Comparison of ENCODE assay signal across 15 mouse cellular contexts in the genomic region with DNA sequence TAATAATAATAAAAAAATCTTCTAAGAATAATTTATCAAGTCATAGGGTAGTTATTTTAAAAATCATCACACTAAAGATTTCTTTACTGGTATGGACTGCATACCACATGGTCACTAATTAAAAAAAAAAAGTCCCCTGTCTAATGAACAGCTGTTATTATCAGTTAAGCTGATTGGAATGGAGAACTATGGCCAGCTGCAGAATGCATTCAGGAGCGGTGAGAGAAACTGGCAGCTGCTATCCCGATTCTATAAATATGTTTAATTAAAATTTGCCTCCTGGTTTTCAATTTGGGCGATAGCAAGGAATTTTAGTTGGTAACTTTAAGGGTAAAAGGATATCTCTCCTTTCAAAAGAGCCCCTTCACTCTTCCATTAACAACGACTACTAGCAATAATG.
"Had no signal": no experiment of that assay in that cellular context is flagged by ENCODE, and none has a peak within 500 bp of the region (broad histone marks: within the 10 kb centered on the region; RNA-seq: fewer than 3 reads in every experiment).

No protein-coding gene starts in this region.

- H3K36me3 ChIP-seq: midbrain, embryonic 13.5 days; midbrain, embryonic 15.5 days; neural tube, embryonic 12.5 days had no signal

- H3K27me3 ChIP-seq: midbrain, embryonic 13.5 days; midbrain, embryonic 15.5 days; neural tube, embryonic 12.5 days had no signal

- H3K4me3 ChIP-seq: midbrain, embryonic 13.5 days; midbrain, embryonic 15.5 days; neural tube, embryonic 12.5 days had no signal

- H3K9ac ChIP-seq: liver, embryonic 14.5 days; lung, embryonic 14.5 days; midbrain, embryonic 13.5 days; midbrain, embryonic 15.5 days; neural tube, embryonic 12.5 days had no signal

- H3K4me1 ChIP-seq: midbrain, embryonic 15.5 days; neural tube, embryonic 12.5 days had no signal

- DNase-seq: lung, adult 18-20 months; lung, embryonic 14.5 days; lung, postnatal 10 days; lung, postnatal 4 days; right cerebral cortex, postnatal 14 days; right cerebral cortex, postnatal 4 days; spleen, adult 18-20 months; thymus, adult 18-20 months; thymus, postnatal 14 days; thymus, postnatal 36 days had no signal

- ATAC-seq: midbrain, embryonic 13.5 days; midbrain, embryonic 15.5 days had no signal

- H3K27ac ChIP-seq: liver, embryonic 14.5 days; midbrain, embryonic 13.5 days; midbrain, embryonic 15.5 days; neural tube, embryonic 12.5 days had no signal

- H3K9me3 ChIP-seq: midbrain, embryonic 13.5 days; midbrain, embryonic 15.5 days had no signal

- H3K4me2 ChIP-seq: lung, embryonic 14.5 days; midbrain, embryonic 11.5 days; midbrain, embryonic 13.5 days; midbrain, embryonic 15.5 days; neural tube, embryonic 12.5 days had no signal
